ENCODE assay signal across 11 mouse cellular contexts in the genomic region with DNA sequence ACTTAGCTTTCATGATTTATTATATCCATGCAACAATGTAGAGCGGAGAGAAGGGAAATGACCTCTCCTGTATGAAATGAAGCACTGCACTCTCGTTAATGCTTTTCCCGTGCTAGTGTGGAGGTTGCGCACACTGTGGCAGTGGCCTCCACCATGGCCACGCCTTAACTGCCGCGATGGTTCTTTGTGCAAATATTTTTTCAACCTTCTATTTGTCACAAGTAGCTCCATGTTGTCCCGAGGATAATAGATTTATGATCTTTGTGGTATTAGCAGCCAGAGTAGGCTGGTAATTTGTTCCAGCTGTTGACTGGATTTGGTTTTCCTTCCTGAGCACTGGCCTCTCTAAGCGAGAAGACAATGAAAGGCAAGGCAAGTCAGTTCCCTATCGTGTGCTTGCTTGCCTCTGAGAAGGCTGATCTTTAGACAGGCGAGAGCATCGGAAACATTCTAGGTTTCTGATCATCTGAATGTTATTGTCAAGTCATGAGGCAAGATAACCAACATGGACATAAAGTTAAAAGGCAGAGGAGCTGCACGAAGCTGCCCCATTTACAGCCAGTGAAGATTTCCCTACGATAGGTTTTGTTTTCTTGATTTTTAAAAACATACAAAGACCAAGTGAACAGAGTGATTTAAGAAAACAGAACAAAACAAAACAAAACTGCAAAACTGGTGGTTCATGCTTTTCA. TPM values are rescaled to one million over a fixed set of nuclear protein-coding genes. Genes with fewer than 3 reads are reported as not detected.
DNase-seq lines count a peak whose midpoint lies in the region; ATAC-seq lines count a peak whose summit lies in the region.
"Had no signal": no experiment of that assay in that cellular context is flagged by ENCODE, and none has a peak within 500 bp of the region (broad histone marks: within the 10 kb centered on the region; RNA-seq: fewer than 3 reads in every experiment).

No protein-coding gene starts in this region.

- ATAC-seq in embryonic facial prominence, embryonic 14.5 days (ENCODE audit: low read depth) = 0 out of 2 replicates have a peak, but pooled peaks have one; percentile 50
- ATAC-seq in megakaryocyte progenitor cell, adult 5-6 weeks (replicated peaks; ENCODE audit: poor library complexity) = 0 out of 2 replicates have a peak, but pooled peaks have one; percentile 16
- ATAC-seq in liver, embryonic 11.5 days (replicated peaks; ENCODE audit: low FRiP score) = no peak
- ATAC-seq: forebrain, postnatal 0 days had no signal

- H3K4me1 ChIP-seq in embryonic facial prominence, embryonic 14.5 days (ENCODE audit: control insufficient read depth, insufficient read depth, low read length) = peaks cover 12% of the 10 kb centered on the region
- peaks cover 5% of the 10 kb centered on the region; the same call in 1 of the 2 replicates for H3K4me1 ChIP-seq in liver, embryonic 11.5 days (replicated peaks; ENCODE audit: control insufficient read depth, insufficient read depth, low read length)

- whole genome bisulfite sequencing in embryonic facial prominence, embryonic 14.5 days = 38% methylated on average over 14 of the region's 14 CpGs
- WGBS in liver, embryonic 11.5 days = 67% methylated on average over 14 of the region's 14 CpGs

- peak overlapping the region; percentile 33 for H3K4me2 ChIP-seq in embryonic facial prominence, embryonic 14.5 days (ENCODE audit: low read depth, low read length)
- H3K4me2 ChIP-seq in liver, embryonic 11.5 days = no peak overlapping the region

- intact Hi-C loops in left cerebral cortex, postnatal 25 days (cut with DNase I) = no loop called here

- DNase-seq in kidney, postnatal 10 days = peak; percentile 12
- no peak for DNase-seq in kidney, adult 9 months
- DNase-seq in embryo, embryonic 11 days = peak; percentile 78
- peak; percentile 73 for DNase-seq in embryonic facial prominence, embryonic 14.5 days (ENCODE audit: low spot score)
- no peak for DNase-seq in adrenal gland, postnatal 36 days
- DNase-seq in left cerebral cortex, postnatal 25 days (ENCODE audit: low spot score in 2 of 2) = no peak
- no peak for DNase-seq in liver, embryonic 11.5 days (ENCODE audit: low spot score)
- DNase-seq: adrenal gland, postnatal 10 days; forebrain, postnatal 0 days; lung, postnatal 4 days had no signal

- no peak overlapping the region for H3K9ac ChIP-seq in embryonic facial prominence, embryonic 14.5 days (ENCODE audit: low read depth, low read length)
- no peak overlapping the region for H3K9ac ChIP-seq in liver, embryonic 11.5 days (ENCODE audit: low read depth, low read length)
- H3K9ac ChIP-seq: forebrain, postnatal 0 days had no signal

- H3K36me3 ChIP-seq in embryonic facial prominence, embryonic 14.5 days (ENCODE audit: control insufficient read depth, insufficient read depth, low read length) = no peaks in the 10 kb centered on the region
- no peaks in the 10 kb centered on the region for H3K36me3 ChIP-seq in liver, embryonic 11.5 days (ENCODE audit: control insufficient read depth, insufficient read depth, low read length)

- H3K9me3 ChIP-seq in embryonic facial prominence, embryonic 14.5 days (ENCODE audit: control insufficient read depth, low read length) = no peaks in the 10 kb centered on the region
- no peaks in the 10 kb centered on the region for H3K9me3 ChIP-seq in liver, embryonic 11.5 days (ENCODE audit: control insufficient read depth, low read length)

- H3K27ac ChIP-seq in embryonic facial prominence, embryonic 14.5 days (replicated peaks; ENCODE audit: low read depth, low read length) = peak overlapping the region; percentile 63; the same call in 1 of the 2 replicates
- H3K27ac ChIP-seq in liver, embryonic 11.5 days (ENCODE audit: low read depth, low read length) = no peak overlapping the region

- H3K4me3 ChIP-seq in embryonic facial prominence, embryonic 14.5 days (ENCODE audit: low read depth, low read length) = no peak overlapping the region
- H3K4me3 ChIP-seq in liver, embryonic 11.5 days (ENCODE audit: low read depth, low read length) = no peak overlapping the region

- no peaks in the 10 kb centered on the region for H3K27me3 ChIP-seq in embryonic facial prominence, embryonic 14.5 days (replicated peaks; ENCODE audit: control insufficient read depth, insufficient read depth, low read length)
- H3K27me3 ChIP-seq in liver, embryonic 11.5 days (replicated peaks; ENCODE audit: control insufficient read depth, insufficient read depth, low read length) = no peaks in the 10 kb centered on the region

RNA-seq across cellular contexts. Expression of a gene that starts 50.5 kb away (rescaled TPM):
- polyA plus RNA-seq in embryonic facial prominence, embryonic 14.5 days (2014; fragmentation: Nextera tagmentation; extraction: Ambion mirVana) = 17.1 and 20.6 TPM in 2 replicates
- total RNA-seq in megakaryocyte progenitor cell, adult 5-6 weeks (2015) = 2.5 and 4.7 TPM in 2 replicates
- 2.9 and 4.4 TPM in 2 replicates for total RNA-seq in megakaryocyte progenitor cell, adult 5-6 weeks (2017)
- 10 to 100 TPM; 42.2 to 45.8 TPM for total RNA-seq in adrenal gland, postnatal 36 days (2021)
- total RNA-seq in left cerebral cortex, postnatal 25 days (2021) = 100 to 1,000 TPM; 191 to 212 TPM
- polyA plus RNA-seq in liver, embryonic 11.5 days (2014; fragmentation: Nextera tagmentation; extraction: Ambion mirVana) = 15.0 and 17.6 TPM in 2 replicates

Comparison
In these comparisons a context has a peak if more than half of its experiments do, and no peak if none do; other contexts are left out.
1. DNase-seq: peak in kidney, postnatal 10 days (single experiment), embryo, embryonic 11 days (single experiment) and embryonic facial prominence, embryonic 14.5 days (single experiment); none in kidney, adult 9 months (single experiment), adrenal gland, postnatal 36 days (0 of 2), left cerebral cortex, postnatal 25 days (0 of 2) and liver, embryonic 11.5 days (single experiment).
2. RNA of a gene that starts 50.5 kb away (total RNA-seq): 191 to 212 TPM in left cerebral cortex, postnatal 25 days and 42.2 to 45.8 TPM in adrenal gland, postnatal 36 days; 2.5 to 4.7 TPM in megakaryocyte progenitor cell, adult 5-6 weeks; every median in the first group is over 4 times any median in the second.